Mouse (Mus musculus) liver, embryonic 13.5 days (tissue): Measurements from ENCODE around the gene Hnrnph1. TPM values are rescaled to one million over a fixed set of nuclear protein-coding genes. Genes with fewer than 3 reads are reported as not detected.

Experiments
- ATAC-seq: fragments of 200-750 bp; cut with Nextera tagmentation; 2 replicates; pipeline ENCODE4 v1.8.0; 2017; ENCODE audit warnings: low read depth, mild to moderate bottlenecking, moderate number of reproducible peaks, moderate library complexity
- DNase-seq: peaks from one replicate; pipeline ENCODE4 v3.0.0; 2022
- H3K27ac ChIP-seq: fragments of 300-500 bp; sonication (generic); 2 replicates; pipeline ENCODE4 v1.5.1; 2015; ENCODE audit warnings: moderate library complexity, mild to moderate bottlenecking, inconsistent platforms
- H3K27me3 ChIP-seq: fragments of 300-500 bp; sonication (generic); 2 replicates; pipeline ENCODE4 v1.6.1; 2015; ENCODE audit warnings: mild to moderate bottlenecking, inconsistent platforms
- H3K36me3 ChIP-seq: fragments of 300-500 bp; sonication (generic); 2 replicates; pipeline ENCODE4 v1.6.1; 2015; ENCODE audit warnings: mild to moderate bottlenecking, inconsistent platforms
- H3K4me1 ChIP-seq: fragments of 300-500 bp; sonication (generic); replicated peaks from 2 replicates; pipeline ENCODE4 v1.6.1; 2015; ENCODE audit warnings: inconsistent platforms
- H3K4me2 ChIP-seq: fragments of 300-500 bp; sonication (generic); 2 replicates; pipeline ENCODE4 v1.6.1; 2015; ENCODE audit warnings: inconsistent platforms, mild to moderate bottlenecking, moderate library complexity
- H3K4me3 ChIP-seq: fragments of 300-500 bp; sonication (generic); replicated peaks from 2 replicates; pipeline ENCODE4 v1.5.1; 2015; ENCODE audit warnings: mild to moderate bottlenecking, inconsistent platforms
- H3K9ac ChIP-seq: fragments of 300-500 bp; sonication (generic); 2 replicates; pipeline ENCODE4 v1.6.1; 2015; ENCODE audit warnings: mild to moderate bottlenecking, inconsistent platforms
- H3K9me3 ChIP-seq: fragments of 300-500 bp; sonication (generic); replicated peaks from 2 replicates; pipeline ENCODE4 v1.6.1; 2016; ENCODE audit warnings: inconsistent platforms
- WGBS: fragments of 180-500 bp; shearing (Covaris S2); methylation state at CpG from one replicate; pipeline ENCODE4 v1.1.7; 2015; ENCODE audit not compliant: insufficient replicate concordance; 5-methylcytosine and 5-hydroxymethylcytosine counted together
- polyA plus RNA-seq: library from polyadenylated mRNA; unstranded; fragments of >200 nt; fragmentation: Nextera tagmentation; extraction: Ambion mirVana; gene quantifications from 2 replicates; pipeline ENCODE4 v1.2.1, GENCODE M21; 2015

Gene Hnrnph1
- polyA plus RNA-seq, 1 experiment from 2014 or later: 124 TPM

DNA sequence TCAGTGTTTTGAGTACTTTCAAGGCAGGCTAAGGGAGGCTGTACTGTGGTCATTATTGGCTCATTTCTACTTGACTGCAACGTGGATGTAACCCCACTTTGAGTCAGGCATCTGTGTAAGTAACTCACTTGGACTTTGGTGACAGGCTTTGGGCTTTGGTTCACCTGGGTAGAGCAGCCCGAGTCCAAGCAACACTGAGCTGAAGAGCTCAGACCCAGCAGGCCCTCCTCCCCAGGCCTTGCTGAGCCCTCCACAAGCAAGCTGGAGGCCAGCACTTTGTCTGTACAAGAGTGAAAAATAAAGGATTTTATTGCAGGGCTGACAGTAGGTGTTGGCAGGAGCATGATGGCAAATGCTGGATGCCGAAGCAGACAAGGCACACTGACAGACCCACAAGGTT, 12.2 kb downstream of the Hnrnph1 start:
- Histone ChIP-seq H3K4me2 (no peak overlapping the region), H3K4me3 (no peak overlapping the region), H3K9ac (no peak overlapping the region), H3K36me3 (peaks cover 47% of the 10 kb centered on the region), H3K9me3 (no peaks in the 10 kb centered on the region), H3K27me3 (no peaks in the 10 kb centered on the region), H3K27ac (no peak overlapping the region), H3K4me1 (peaks cover 4% of the 10 kb centered on the region; the same call in 1 of the 2 replicates)
- WGBS: 71% methylated on average over 3 of the region's 3 CpGs
- ATAC-seq (no peak; the same call in 1 of the 2 replicates), DNase-seq (no peak)

DNA sequence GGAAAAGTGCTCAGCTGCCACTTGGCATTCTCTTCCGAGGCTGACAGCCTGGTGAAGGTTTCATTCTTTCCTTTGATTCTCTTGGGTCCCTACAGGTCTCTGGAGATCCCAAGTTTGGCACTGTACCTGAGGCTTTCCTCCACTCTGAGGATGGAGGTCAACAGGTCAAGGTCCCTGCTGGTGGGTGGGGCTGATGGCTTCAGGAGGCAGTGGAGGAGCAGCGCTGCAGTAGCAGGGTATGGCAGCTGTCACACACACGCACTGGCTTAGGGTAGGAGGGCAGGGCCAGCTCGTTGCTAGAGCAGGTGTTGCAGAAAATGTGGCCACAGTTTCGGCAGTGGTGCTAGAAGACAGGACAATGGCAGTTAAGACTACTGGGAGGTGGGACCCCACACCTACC, 12.8 kb downstream of the Hnrnph1 start:
- WGBS: 60% methylated on average over 5 of the region's 5 CpGs
- Histone ChIP-seq H3K36me3 (peaks cover 45% of the 10 kb centered on the region), H3K27me3 (no peaks in the 10 kb centered on the region), H3K9me3 (no peaks in the 10 kb centered on the region), H3K4me1 (peaks cover 4% of the 10 kb centered on the region; the same call in 1 of the 2 replicates), H3K27ac (no peak overlapping the region), H3K9ac (no peak overlapping the region), H3K4me2 (no peak overlapping the region), H3K4me3 (no peak overlapping the region)
- DNase-seq (no peak), ATAC-seq (no peak)

DNA sequence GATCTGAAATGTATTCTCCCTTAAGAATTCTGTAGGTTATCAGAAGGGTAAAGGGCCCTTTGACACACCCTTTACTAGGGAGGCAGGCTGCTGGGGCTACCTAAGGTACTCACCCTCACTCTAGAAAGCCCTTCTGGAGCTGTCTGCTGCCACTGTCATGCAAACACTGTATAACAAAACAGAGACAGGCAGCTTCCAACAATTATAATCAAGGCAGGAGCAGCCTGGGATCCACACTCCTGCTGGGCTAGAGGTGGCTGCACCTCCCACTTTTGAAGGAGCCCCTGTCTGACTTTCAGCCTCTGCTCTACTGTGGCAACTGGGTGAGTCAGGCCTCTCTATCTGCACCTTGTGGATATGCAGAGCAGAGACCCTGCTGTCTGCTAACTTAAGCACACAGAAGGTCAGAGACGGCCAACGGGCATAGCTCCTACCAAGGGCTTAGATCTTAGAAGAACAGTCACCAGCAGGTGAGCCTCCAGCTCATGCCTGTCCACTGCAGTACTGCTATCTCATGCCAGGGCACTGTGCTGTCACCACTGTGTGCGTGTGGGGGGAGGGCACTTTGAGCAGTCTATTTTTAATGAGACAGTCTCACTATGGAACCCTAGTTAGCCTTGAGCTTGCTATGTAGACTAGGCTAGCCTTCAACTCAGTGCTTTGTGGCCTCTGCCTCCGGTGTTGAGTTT, 14.6 kb downstream of the Hnrnph1 start:
- peak; percentile 44; the same call in 1 of the 2 replicates for ATAC-seq
- peaks cover 4% of the 10 kb centered on the region; the same call in 1 of the 2 replicates for H3K4me1 ChIP-seq
- DNase-seq: no peak
- H3K4me2 ChIP-seq: no peak overlapping the region
- 51% methylated on average over 4 of the region's 4 CpGs for WGBS
- no peaks in the 10 kb centered on the region for H3K27me3 ChIP-seq
- peaks cover 39% of the 10 kb centered on the region for H3K36me3 ChIP-seq
- H3K9me3 ChIP-seq: no peaks in the 10 kb centered on the region
- H3K4me3 ChIP-seq: no peak overlapping the region
- no peak overlapping the region for H3K9ac ChIP-seq
- no peak overlapping the region for H3K27ac ChIP-seq

DNA sequence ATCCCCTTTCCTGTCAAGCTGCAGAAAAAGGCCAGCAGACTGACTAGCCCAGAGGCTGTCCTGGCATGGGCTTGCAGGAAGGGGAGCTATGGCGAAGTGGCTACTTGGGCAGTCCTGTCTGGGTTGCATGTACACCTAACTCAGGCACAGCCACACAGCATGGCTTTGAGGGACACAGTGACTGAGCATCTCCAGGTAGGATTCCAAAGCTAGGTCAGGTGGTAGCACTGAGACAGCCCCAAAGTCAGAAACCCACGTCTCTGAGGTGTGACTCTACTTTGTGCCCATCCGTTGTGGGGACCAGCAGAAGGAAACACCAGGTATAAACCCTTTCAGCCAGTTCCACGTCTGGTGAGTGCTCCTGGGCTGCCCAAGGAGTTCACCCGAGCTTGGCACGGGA, 16.5 kb downstream of the Hnrnph1 start:
- WGBS: 74% methylated on average over 6 of the region's 6 CpGs
- Histone ChIP-seq H3K36me3 (peaks cover 29% of the 10 kb centered on the region), H3K4me1 (peaks cover 4% of the 10 kb centered on the region; the same call in 1 of the 2 replicates), H3K4me3 (no peak overlapping the region), H3K9me3 (no peaks in the 10 kb centered on the region), H3K27ac (no peak overlapping the region), H3K9ac (no peak overlapping the region), H3K27me3 (no peaks in the 10 kb centered on the region), H3K4me2 (no peak overlapping the region)
- DNase-seq (no peak), ATAC-seq (no peak)

DNA sequence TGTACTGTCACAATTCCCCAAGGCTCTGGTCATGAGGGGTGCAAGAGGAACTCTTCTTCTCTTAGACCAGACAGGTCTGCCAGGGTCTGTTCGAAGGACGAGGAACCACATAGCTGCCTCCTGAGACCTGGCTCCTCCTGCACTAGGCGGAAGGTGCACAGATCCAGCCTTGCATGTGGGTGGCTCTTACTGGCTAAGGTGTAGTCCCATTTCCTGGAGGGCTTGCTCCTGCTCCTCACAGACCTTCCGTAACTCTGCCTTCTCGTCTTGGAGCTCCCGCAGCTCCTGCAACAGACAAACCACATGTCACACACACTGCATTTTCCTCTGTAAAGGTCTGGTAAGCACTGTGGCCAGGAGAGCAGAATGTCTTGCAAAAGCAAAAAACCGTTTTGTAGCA, 17.9 kb downstream of the Hnrnph1 start:
- ATAC-seq (no peak), DNase-seq (no peak)
- Histone ChIP-seq H3K4me2 (no peak overlapping the region), H3K27me3 (no peaks in the 10 kb centered on the region), H3K36me3 (peaks cover 21% of the 10 kb centered on the region), H3K4me3 (no peak overlapping the region), H3K9ac (no peak overlapping the region), H3K4me1 (peaks cover 4% of the 10 kb centered on the region; the same call in 1 of the 2 replicates), H3K27ac (no peak overlapping the region), H3K9me3 (no peaks in the 10 kb centered on the region)
- WGBS: 80% methylated on average over 7 of the region's 7 CpGs

DNA sequence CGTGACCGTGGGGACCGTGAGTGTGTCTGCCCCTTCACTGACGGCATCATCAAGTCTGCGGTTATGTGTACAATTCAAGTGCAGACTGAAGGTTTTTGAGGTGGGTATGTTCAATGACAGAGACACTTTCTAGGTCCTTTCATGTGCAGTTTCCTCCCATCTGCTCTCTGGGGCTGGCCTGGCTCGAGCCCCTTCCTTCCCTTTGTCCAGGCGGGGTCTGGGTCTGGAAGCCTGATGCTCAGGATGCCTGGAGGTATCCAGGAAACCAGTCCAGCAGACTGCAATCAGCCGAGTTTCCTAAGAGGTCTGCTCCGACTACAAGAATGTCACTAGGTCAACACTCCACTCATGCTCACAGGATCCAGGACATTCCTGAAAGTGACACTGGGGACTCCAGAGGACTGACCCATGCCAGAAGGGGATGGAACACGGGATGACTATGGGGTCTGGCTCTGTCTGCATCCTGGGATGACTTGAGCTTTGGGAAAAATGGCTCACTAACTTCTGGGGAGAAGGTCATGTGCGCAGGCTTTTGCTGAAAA, 20.0 kb downstream of the Hnrnph1 start:
- Histone ChIP-seq H3K4me3 (no peak overlapping the region), H3K9me3 (no peaks in the 10 kb centered on the region), H3K9ac (no peak overlapping the region), H3K36me3 (peaks cover 31% of the 10 kb centered on the region), H3K4me2 (no peak overlapping the region), H3K27ac (no peak overlapping the region), H3K4me1 (no peaks in the 10 kb centered on the region), H3K27me3 (no peaks in the 10 kb centered on the region)
- WGBS: 76% methylated on average over 11 of the region's 11 CpGs
- ATAC-seq (no peak), DNase-seq (no peak)

DNA sequence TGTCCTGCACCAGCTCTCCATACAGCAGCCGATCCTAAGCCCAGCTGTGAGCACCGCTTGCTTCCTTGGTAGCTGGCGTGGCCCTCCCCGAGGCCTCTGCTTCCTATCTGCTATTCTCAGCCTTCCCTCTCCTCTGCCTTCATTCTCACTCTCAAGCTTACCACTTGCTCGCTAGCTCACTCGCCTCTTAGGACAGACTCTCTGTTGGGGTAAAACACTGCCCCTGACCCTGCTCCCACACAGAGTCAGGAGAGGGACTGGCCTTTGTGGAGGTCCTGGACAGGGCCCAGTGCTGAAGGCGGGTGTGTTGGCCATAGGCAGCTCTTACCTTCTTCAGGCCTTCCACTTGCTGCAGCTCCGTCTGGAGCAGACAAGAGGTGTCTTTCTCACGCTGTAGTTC, 20.5 kb downstream of the Hnrnph1 start:
- H3K4me1 ChIP-seq: no peaks in the 10 kb centered on the region
- H3K27ac ChIP-seq: no peak overlapping the region
- H3K9me3 ChIP-seq: no peaks in the 10 kb centered on the region
- no peak for DNase-seq
- H3K4me3 ChIP-seq: no peak overlapping the region
- no peaks in the 10 kb centered on the region for H3K27me3 ChIP-seq
- ATAC-seq: no peak
- H3K9ac ChIP-seq: no peak overlapping the region
- H3K36me3 ChIP-seq: peaks cover 36% of the 10 kb centered on the region
- WGBS: 72% methylated on average over 9 of the region's 9 CpGs
- no peak overlapping the region for H3K4me2 ChIP-seq

DNA sequence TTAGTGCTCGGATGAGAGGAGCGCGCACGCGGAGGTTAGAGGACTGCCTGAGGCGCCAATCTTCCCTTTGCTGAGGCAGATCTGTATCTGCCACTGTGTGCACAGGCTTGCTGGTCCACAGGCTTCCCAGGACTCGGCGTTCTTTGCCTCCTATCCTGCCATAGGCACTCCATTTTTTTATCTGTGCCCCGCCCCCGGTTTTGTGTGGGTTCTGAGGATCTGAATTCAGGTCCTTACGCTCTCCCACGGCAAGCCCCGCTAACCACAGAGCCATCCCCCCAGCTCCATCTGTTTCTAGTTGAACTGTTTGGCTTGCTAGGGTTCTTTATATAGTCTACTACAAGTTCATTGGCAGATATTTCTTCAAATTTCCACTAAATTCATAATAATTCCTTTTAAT, 22.0 kb downstream of the Hnrnph1 start:
- no peak overlapping the region for H3K9ac ChIP-seq
- no peaks in the 10 kb centered on the region for H3K9me3 ChIP-seq
- ATAC-seq (no peak), DNase-seq (no peak)
- H3K4me3 ChIP-seq: no peak overlapping the region
- H3K27ac ChIP-seq: no peak overlapping the region
- H3K27me3 ChIP-seq: no peaks in the 10 kb centered on the region
- peaks cover 39% of the 10 kb centered on the region for H3K36me3 ChIP-seq
- no peaks in the 10 kb centered on the region for H3K4me1 ChIP-seq
- no peak overlapping the region for H3K4me2 ChIP-seq
- WGBS: 77% methylated on average over 13 of the region's 13 CpGs

DNA sequence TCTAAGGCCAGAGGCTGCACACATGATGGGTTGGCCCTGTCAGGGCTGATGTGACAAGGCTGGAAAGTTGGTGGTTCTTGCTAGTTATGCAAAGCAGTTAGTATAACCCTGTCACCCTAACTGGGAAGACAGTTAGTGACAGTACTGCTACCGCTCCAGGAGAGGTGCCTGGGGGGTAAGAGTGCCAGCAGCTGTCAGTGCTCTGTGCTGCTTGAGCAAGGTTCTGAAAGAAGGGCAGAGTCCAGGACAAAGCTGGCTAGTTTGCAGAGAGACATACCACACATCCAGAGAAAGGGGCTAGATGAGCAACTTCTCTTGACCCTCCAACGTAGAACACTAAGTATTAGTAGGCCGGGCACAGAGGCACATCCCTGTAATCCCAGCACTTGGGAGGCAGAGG, 25.7 kb downstream of the Hnrnph1 start:
- H3K27me3 ChIP-seq: no peaks in the 10 kb centered on the region
- no peak for ATAC-seq
- DNase-seq: no peak
- WGBS: 91% methylated on average over 3 of the region's 3 CpGs
- H3K4me2 ChIP-seq: no peak overlapping the region
- peaks cover 23% of the 10 kb centered on the region for H3K36me3 ChIP-seq
- H3K9ac ChIP-seq: no peak overlapping the region
- H3K27ac ChIP-seq: no peak overlapping the region
- no peaks in the 10 kb centered on the region for H3K9me3 ChIP-seq
- no peaks in the 10 kb centered on the region for H3K4me1 ChIP-seq
- no peak overlapping the region for H3K4me3 ChIP-seq

DNA sequence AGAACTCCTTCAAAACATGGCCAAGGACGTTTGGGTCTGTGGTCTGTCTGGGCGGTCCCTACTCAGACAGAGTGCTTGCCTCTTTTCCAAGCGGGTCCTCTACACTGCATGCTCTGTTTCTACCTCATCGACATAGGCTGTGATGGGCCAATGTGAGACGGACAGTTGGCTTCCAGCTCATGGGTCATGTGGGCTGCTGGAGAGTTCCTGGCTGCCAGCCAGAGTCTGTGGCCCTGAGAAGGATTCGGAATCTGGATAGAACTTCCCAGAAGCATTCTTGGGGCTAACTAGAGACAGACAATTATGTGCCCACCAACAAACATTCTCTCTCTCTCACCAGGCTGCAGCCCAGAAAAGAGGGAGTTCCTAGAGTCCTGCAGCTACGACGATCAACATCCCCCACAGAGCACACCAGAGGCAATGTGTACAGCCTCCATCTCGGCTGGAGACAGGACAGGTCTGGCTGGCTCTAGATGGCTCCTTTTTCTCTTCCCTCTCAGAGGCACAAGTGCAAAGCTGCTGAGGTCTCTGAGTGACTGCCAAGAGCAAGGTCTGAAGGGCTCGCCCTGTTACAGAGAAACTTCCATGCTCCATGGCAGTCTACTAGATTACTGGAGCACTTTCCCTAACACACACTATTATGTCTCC, 26.7 kb downstream of the Hnrnph1 start:
- ATAC-seq (no peak), DNase-seq (no peak)
- Histone ChIP-seq H3K27me3 (no peaks in the 10 kb centered on the region), H3K27ac (no peak overlapping the region), H3K36me3 (peaks cover 23% of the 10 kb centered on the region), H3K4me1 (no peaks in the 10 kb centered on the region), H3K4me3 (no peak overlapping the region), H3K9me3 (no peaks in the 10 kb centered on the region), H3K4me2 (no peak overlapping the region), H3K9ac (no peak overlapping the region)
- WGBS: 69% methylated on average over 10 of the region's 10 CpGs

DNA sequence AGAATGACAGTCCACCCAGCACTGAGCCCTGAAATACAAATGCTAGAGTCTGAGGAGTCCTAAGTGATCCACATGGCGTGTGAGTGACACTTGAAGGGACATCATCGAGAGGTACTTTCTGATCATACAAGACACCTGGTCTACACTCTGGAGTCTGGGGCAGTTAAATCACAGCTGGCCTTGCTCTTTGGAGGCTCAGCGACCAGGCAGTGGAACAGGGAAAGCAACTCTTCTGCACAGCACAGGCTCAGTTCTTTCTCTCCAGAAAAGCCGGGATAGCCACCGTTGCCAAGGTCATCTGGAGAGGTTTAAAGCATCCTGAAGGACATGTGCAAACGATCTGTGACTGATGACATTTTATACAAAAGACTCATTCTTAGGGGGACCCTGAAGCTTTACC, 30.4 kb downstream of the Hnrnph1 start:
- H3K27me3 ChIP-seq: no peaks in the 10 kb centered on the region
- 70% methylated on average over 6 of the region's 6 CpGs for WGBS

More for the DNA sequence above, 30.4 kb downstream of the Hnrnph1 start:
- H3K4me2 ChIP-seq: no peak overlapping the region
- peaks cover 2% of the 10 kb centered on the region; the same call in 1 of the 2 replicates for H3K4me1 ChIP-seq
- no peaks in the 10 kb centered on the region for H3K9me3 ChIP-seq
- no peak for ATAC-seq
- no peak for DNase-seq
- no peak overlapping the region for H3K9ac ChIP-seq
- H3K27ac ChIP-seq: no peak overlapping the region
- H3K4me3 ChIP-seq: no peak overlapping the region
- H3K36me3 ChIP-seq: peaks cover 11% of the 10 kb centered on the region; the same call in 1 of the 2 replicates
